Mouse (Mus musculus) embryo, embryonic 10.5 days (tissue): Measurements from ENCODE around the gene Gatb.

Source experiments
- DNase-seq: peaks from one replicate; pipeline ENCODE4 v3.0.0-alpha.2; 2015; ENCODE audit warnings: low spot score

Gatb gene

GRCm38 (mm10) chr3:85594452-85594851, 20.5 kb downstream of the Gatb start:
- no peak for DNase-seq

- no peak for DNase-seq
Observed at GRCm38 (mm10) chr3:85599526-85599925, 25.6 kb downstream of the Gatb start.

GRCm38 (mm10) chr3:85601841-85602305, 28.0 kb downstream of the Gatb start:
- DNase-seq: peak; percentile 36

GRCm38 (mm10) chr3:85603811-85604210, 29.9 kb downstream of the Gatb start:
- DNase-seq: no peak

- DNase-seq: no peak
Observed at GRCm38 (mm10) chr3:85606912-85607311, 33.0 kb downstream of the Gatb start.

GRCm38 (mm10) chr3:85607753-85608152, 33.8 kb downstream of the Gatb start:
- no peak for DNase-seq

- no peak for DNase-seq
Observed at GRCm38 (mm10) chr3:85616389-85616788, 42.5 kb downstream of the Gatb start.

GRCm38 (mm10) chr3:85618885-85619284, 45.0 kb downstream of the Gatb start:
- DNase-seq: no peak

GRCm38 (mm10) chr3:85619345-85619744, 45.4 kb downstream of the Gatb start:
- no peak for DNase-seq

- no peak for DNase-seq
Observed at GRCm38 (mm10) chr3:85619751-85620150, 45.8 kb downstream of the Gatb start.

GRCm38 (mm10) chr3:85629895-85630510, 56.1 kb downstream of the Gatb start:
- no peak for DNase-seq

GRCm38 (mm10) chr3:85633733-85634132, 59.8 kb downstream of the Gatb start:
- DNase-seq: no peak

GRCm38 (mm10) chr3:85634389-85635125, 60.6 kb downstream of the Gatb start:
- DNase-seq: no peak

- no peak for DNase-seq
Observed at GRCm38 (mm10) chr3:85635126-85635419, 61.2 kb downstream of the Gatb start.

GRCm38 (mm10) chr3:85635591-85635990, 61.7 kb downstream of the Gatb start:
- DNase-seq: no peak

- DNase-seq: no peak
Observed at GRCm38 (mm10) chr3:85636716-85637447, 63.0 kb downstream of the Gatb start.

GRCm38 (mm10) chr3:85641751-85642150, 67.8 kb downstream of the Gatb start:
- DNase-seq: no peak

GRCm38 (mm10) chr3:85644814-85645213, 70.9 kb downstream of the Gatb start:
- DNase-seq: no peak

GRCm38 (mm10) chr3:85645517-85646004, 71.6 kb downstream of the Gatb start:
- no peak for DNase-seq

GRCm38 (mm10) chr3:85649176-85649575, 75.3 kb downstream of the Gatb start:
- no peak for DNase-seq

- DNase-seq: no peak
Observed at GRCm38 (mm10) chr3:85652727-85653665, 79.1 kb downstream of the Gatb start.

GRCm38 (mm10) chr3:85655538-85655937, 81.6 kb downstream of the Gatb start:
- no peak for DNase-seq
